Mouse (Mus musculus): ENCODE data around the gene Lhfp.

DNA sequence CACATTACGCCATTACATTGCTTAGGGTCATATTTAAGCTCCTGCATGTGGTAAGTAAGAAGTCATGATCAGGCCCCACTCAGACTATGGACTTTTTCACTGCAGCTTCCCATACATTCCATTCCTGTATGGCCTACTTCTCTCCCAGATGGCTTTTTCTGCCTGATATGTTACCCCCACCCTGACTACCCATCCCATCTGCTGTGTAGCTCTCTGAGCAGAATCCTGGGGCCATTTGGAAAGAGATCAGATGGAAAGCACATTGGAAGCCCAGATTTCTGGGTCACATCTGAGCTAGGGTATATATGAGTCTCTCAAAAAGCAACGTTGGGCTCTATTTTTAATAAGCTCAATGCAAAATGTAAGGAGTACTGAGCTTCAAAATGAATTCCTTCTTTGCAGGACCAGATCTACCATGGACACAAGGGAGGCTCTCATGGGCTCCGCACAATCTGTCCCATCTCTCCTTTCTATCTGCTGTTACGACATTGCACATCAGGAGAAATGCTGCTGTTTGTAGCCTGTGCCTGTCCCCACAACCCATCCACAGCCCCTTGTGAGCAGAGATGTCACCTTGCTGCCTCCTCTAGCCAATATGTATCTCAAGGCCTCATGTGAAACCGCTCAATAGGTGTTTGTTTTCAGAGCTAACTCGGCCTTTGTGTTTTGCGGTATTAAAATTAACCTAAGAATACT lies 108.4 kb downstream of the Lhfp start:
- no peak for TF ChIP-seq CTCF (IDR thresholded peaks at IDR 0.05; ENCODE audit: low read depth)
- TF ChIP-seq EP300 (IDR thresholded peaks at IDR 0.05; ENCODE audit: low read depth), result no peak
